Mouse (Mus musculus) midbrain, embryonic 10.5 days (tissue): ENCODE data around the gene Olah. TPM values are rescaled to one million over a fixed set of nuclear protein-coding genes. Genes with fewer than 3 reads are reported as not detected.

Experiments used
- DNase-seq: peaks from one replicate; pipeline ENCODE4 v3.0.0-alpha.2; 2017; ENCODE audit warnings: low spot score
- H3K27ac ChIP-seq: fragments of 300-500 bp; sonication (generic); replicated peaks from 2 replicates; pipeline ENCODE4 v1.5.1; 2016; ENCODE audit warnings: mild to moderate bottlenecking
- H3K27me3 ChIP-seq: fragments of 300-500 bp; sonication (generic); 2 replicates; pipeline ENCODE4 v1.6.1; 2016; ENCODE audit warnings: low read depth, mild to moderate bottlenecking; ENCODE audit not compliant: poor library complexity, severe bottlenecking
- H3K36me3 ChIP-seq: fragments of 300-500 bp; sonication (generic); 2 replicates; pipeline ENCODE4 v1.6.1; 2016; ENCODE audit warnings: mild to moderate bottlenecking, moderate library complexity
- H3K4me1 ChIP-seq: fragments of 300-500 bp; sonication (generic); 2 replicates; pipeline ENCODE4 v1.6.1; 2016
- H3K4me3 ChIP-seq: fragments of 300-500 bp; sonication (generic); 2 replicates; pipeline ENCODE4 v1.5.1; 2016; ENCODE audit warnings: mild to moderate bottlenecking, moderate library complexity
- H3K9me3 ChIP-seq: fragments of 300-500 bp; sonication (generic); replicated peaks from 2 replicates; pipeline ENCODE4 v1.6.1; 2016; ENCODE audit warnings: mild to moderate bottlenecking
- WGBS: fragments of 180-500 bp; shearing (Covaris S2); methylation state at CpG from one replicate; pipeline ENCODE4 v1.1.7; 2016; 5-methylcytosine and 5-hydroxymethylcytosine counted together
- polyA plus RNA-seq: library from polyadenylated mRNA; unstranded; fragments of >200 nt; fragmentation: Nextera tagmentation; extraction: Ambion mirVana; gene quantifications from 2 replicates; pipeline ENCODE4 v1.2.1, GENCODE M21; 2016

The Olah gene
- polyA plus RNA-seq, 1 experiment from 2014 or later, result not detected

DNA sequence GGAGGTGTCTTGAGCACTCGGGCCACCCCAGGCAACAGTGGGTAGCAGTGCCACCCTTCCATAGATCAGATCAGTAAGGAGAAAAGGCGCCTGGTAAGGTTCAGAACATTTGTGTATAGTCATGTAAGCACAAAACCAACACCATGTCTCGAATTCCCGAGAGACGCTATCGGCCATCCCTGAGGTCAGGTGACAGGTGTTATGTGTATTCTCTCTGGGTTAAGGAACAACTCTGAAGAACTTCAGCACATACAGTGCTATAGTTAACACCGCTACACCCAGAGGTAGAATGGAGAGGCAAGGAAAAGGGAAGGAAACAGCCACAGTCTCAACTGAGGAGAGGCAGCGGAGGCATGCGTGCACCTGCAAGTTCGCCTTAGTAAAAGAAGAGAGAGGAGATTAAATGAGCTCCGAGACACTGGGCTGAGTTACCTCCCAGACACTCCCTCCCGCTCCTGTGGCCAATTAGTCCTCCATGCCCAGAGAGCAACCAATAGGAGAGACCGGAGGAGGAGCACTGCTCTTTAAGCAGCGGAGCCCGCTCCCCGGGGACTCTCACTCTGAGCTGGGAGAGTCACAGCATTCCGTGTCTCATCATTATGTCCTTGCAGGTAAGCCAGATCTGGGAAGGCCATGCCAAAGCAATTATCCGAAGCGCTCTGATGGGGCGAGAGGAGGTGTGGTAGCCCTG is 61.3 kb downstream of the Olah start, which contains the start of gene Acbd7:
Acbd7 (plus strand) TSS at position 558 of the 691 bp plus-strand sequence.
- H3K36me3 ChIP-seq, result no peaks in the 10 kb centered on the region
- peak; percentile 56 for DNase-seq
- H3K9me3 ChIP-seq, result no peaks in the 10 kb centered on the region
- 7% methylated on average over 20 of the region's 20 CpGs for WGBS
- peaks cover 21% of the 10 kb centered on the region for H3K4me1 ChIP-seq
- no peak within 1 kb of the TSS for H3K27ac ChIP-seq
- peaks cover 23% of the 10 kb centered on the region for H3K27me3 ChIP-seq
- peak within 1 kb of the TSS; percentile 51 for H3K4me3 ChIP-seq

DNA sequence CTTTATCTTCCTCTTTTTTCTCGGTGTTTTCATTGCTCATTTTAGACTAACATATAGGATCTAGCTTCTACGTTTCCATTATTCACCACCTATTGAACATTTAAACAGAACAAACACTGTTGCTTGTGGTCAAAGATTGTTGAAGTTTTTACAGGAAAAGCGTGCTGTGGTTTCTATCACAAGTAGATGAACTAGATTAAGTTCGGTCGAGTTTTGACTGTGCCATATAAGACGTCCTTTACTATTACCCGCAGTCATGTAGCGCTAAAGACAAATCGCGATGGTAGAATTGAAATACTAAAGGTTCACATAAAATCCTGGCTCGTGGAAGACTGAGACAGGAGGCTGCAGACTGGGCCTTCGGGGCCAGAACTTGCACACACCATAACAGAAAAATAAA is 63.2 kb downstream of the Olah start:
- DNase-seq, result no peak
- no peaks in the 10 kb centered on the region for H3K9me3 ChIP-seq
- H3K27ac ChIP-seq, result no peak overlapping the region
- H3K4me3 ChIP-seq, result no peak overlapping the region
- H3K4me1 ChIP-seq, result peaks cover 23% of the 10 kb centered on the region
- 92% methylated on average over 12 of the region's 12 CpGs for WGBS
- H3K27me3 ChIP-seq, result peaks cover 23% of the 10 kb centered on the region
- H3K36me3 ChIP-seq, result peaks cover 14% of the 10 kb centered on the region

DNA sequence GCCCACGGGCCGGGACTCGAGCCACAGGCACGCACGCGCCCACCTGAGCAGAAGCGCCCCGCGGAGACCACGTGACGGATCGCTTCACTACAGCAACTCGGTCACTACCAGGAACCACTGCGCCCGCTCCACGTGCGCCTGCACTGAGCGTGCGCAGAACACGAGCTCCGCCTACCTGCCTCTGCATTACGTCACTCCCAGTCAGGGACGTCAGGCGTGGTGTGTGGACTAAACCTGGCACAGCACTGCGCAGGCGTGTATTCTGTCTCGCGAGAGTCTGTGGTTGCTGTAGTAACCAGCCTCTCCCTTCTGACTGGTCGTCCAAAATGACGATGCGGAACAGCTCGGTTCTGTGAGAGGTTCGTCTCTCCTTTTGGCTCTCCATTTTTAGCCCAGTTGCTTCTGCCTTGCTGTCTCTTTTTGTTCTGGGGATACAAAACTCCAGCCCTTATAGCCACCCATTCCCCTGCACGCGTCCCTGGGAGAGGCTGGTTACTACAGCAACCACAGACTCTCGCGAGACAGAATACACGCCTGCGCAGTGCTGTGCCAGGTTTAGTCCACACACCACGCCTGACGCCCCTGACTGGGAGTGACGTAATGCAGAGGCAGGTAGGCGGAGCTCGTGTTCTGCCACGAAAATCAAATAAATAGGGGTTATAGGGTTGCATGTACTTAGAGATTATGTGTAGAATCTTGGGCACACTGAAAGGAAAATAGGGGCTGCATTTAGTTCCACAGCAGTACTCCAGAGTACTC is 64.3 kb downstream of the Olah start, which contains the start of gene Rpp38:
Rpp38 (minus strand) TSS at position 160 of the 759 bp plus-strand sequence.
- WGBS, result under 1% methylated on average over 45 of the region's 45 CpGs

DNA sequence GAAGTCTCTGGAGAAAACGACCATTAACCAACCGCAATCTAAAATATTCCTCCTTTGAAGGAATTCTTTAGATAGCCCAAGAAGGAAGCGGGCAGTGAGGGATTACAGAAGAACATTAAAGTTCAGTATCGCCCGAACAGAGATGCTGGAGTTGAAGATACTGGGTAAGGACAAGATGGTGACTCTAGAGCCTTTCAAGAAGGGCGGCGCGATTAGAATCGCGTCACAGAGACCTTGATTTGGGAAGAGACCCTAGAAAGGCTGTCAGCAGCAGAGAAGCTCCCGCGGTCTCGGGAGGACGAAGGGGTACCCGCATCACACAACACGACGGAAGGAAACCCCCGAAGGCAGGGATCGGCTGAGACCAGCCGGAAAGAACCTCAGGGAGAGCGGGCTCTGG is 65.0 kb downstream of the Olah start:
- peaks cover 30% of the 10 kb centered on the region for H3K36me3 ChIP-seq
- H3K9me3 ChIP-seq, result no peaks in the 10 kb centered on the region
- H3K4me3 ChIP-seq, result peak overlapping the region; percentile 78
- H3K4me1 ChIP-seq, result peaks cover 23% of the 10 kb centered on the region
- DNase-seq, result no peak
- H3K27me3 ChIP-seq, result peaks cover 17% of the 10 kb centered on the region
- peak overlapping the region; percentile 91 for H3K27ac ChIP-seq
- WGBS, result 4% methylated on average over 21 of the region's 21 CpGs

More for the DNA sequence above, 64.3 kb downstream of the Olah start, which contains the start of gene Rpp38:
- H3K36me3 ChIP-seq, result peaks cover 25% of the 10 kb centered on the region
- H3K27me3 ChIP-seq, result peaks cover 21% of the 10 kb centered on the region
- DNase-seq, result peak; percentile 96
- peak within 1 kb of the TSS; percentile 78 for H3K4me3 ChIP-seq
- H3K9me3 ChIP-seq, result no peaks in the 10 kb centered on the region
- peak within 1 kb of the TSS; percentile 91 for H3K27ac ChIP-seq
- H3K4me1 ChIP-seq, result peaks cover 23% of the 10 kb centered on the region

DNA sequence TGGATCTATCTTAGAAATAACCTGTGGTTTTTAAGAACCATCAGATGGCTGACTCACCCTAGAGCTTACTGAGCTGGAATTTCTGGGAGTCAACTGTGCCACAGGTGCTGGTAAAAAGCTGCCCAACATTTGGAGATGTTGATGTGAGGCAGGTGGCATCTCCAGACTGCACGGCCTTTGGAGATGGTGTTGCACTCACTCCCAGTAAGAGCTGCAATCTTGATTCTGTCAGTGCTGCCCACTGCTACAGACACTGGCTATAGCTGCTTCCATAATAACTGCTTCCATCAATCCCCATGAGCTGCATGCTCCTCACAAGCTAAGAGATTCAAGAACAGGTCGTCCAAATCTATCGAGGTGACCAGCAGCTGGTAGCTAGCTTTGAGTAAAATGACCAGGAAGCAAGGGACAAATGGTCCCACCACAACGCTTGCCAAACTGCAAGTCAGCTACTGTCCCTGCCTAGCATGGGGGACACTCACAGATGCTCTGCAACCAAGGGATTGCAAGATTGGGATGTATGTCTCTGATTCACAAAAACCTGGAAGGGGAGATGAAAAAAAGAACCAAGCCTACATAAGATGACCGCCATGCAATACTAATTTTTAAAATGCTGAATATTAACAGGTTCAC is 65.8 kb downstream of the Olah start:
- Histone ChIP-seq H3K4me3 (peak overlapping the region; percentile 78), H3K9me3 (no peaks in the 10 kb centered on the region), H3K27ac (no peak overlapping the region), H3K4me1 (peaks cover 21% of the 10 kb centered on the region), H3K27me3 (peaks cover 9% of the 10 kb centered on the region), H3K36me3 (peaks cover 34% of the 10 kb centered on the region)
- DNase-seq, result no peak
- WGBS, result 86% methylated on average over 5 of the region's 5 CpGs

DNA sequence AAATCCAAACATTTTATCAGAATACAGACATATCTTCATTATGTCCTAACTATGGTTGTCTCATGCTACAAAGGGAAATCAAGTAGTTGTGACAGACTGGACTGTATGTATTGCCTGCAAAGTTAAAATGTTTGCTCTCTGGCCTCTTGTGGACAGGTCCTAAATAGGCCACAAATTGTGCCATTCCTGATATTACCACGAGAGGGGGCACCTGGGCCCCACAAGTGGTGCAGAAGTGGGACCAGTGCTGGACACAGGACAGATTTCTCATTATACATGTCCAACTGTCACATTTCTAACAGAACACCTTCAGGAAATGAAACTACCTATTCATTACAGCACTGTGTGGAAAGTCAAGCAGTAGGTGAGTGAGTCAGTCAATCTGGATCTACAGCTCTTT is 69.7 kb downstream of the Olah start:
- WGBS, result 57% methylated on average over 1 of the region's 1 CpGs
- H3K36me3 ChIP-seq, result peaks cover 71% of the 10 kb centered on the region
- peak; percentile 28 for DNase-seq
- no peak overlapping the region for H3K4me3 ChIP-seq
- no peak overlapping the region for H3K27ac ChIP-seq
- no peaks in the 10 kb centered on the region for H3K27me3 ChIP-seq
- peaks cover 12% of the 10 kb centered on the region for H3K4me1 ChIP-seq
- H3K9me3 ChIP-seq, result no peaks in the 10 kb centered on the region

DNA sequence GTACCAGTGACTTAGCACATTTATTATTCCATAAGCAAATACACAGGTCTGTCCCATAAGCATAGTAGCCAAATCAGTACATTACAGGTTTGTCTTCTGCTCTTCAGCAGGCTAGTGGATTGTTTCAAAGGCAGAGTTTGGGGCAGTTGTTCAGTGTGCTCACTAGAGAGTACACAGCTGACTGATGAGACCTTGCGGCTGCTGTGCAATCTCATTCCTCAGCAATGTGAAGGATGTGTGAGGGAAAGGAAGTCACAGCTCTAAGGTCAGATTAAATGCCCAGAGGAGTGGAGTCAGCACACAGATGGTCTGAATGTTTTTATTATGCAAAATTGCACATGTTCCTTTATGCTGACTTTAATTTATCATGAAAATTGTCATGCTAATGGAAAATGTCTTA is 70.5 kb downstream of the Olah start:
- Histone ChIP-seq H3K27ac (no peak overlapping the region), H3K4me3 (no peak overlapping the region), H3K4me1 (peaks cover 10% of the 10 kb centered on the region), H3K27me3 (no peaks in the 10 kb centered on the region), H3K36me3 (peaks cover 77% of the 10 kb centered on the region), H3K9me3 (no peaks in the 10 kb centered on the region)
- no peak for DNase-seq
- WGBS, result 91% methylated on average over 1 of the region's 1 CpGs

DNA sequence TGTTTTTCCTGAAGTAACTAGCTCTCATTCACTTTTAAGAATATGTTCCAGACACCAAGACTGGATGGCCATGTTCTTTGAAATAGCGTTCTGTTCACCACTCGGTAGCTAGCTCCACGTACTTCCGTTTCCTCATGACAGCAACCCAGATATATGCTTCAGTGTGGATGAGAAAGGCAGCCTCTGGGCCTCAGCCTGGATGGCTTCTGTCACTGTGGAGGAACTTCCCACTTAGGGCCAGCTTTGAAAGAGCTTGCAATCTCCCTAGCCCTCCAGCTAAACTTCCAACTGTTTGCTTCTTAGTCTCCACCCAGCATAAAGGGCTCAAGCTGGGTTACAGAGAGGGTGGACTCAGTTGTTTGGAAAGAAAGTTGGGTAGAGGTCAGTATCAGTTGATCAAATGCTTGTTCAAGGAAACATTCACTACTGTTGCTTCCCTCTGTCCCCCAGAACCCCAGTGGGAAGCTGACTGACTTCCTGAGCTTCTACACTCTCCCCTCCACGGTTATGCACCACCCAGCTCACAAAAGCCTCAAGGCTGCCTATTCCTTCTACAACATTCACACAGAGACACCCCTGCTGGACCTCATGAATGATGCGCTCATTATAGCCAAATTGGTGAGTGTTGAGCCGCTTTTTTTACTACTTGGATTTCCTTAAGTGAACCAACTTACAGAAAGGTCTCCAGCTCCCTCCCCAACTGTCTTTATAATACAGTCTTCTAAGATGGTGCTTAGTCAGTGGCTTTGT is 72.5 kb downstream of the Olah start:
- Histone ChIP-seq H3K4me3 (no peak overlapping the region), H3K9me3 (no peaks in the 10 kb centered on the region), H3K27me3 (no peaks in the 10 kb centered on the region), H3K4me1 (no peaks in the 10 kb centered on the region), H3K36me3 (peaks cover 76% of the 10 kb centered on the region), H3K27ac (no peak overlapping the region)
- DNase-seq, result no peak
- WGBS, result 94% methylated on average over 7 of the region's 7 CpGs

DNA sequence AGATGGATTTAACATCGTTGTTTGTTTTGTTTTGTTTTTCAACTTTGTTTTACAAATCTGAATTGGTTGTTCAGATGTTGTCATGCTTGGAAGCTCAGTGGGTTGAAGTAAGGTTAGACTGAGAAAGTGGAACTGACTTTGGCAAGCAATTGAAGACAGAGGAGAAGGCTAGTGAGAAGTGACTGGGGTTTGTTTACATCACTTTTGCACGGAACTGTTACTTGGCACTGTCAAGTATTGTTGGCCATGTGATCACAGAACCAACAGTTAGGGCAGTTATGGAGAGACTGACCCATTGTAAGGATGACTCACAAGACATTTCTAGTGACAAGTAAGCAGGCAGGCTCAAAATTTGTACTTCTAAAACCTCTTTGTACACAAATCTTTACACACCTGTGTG is 73.9 kb downstream of the Olah start:
- Histone ChIP-seq H3K4me1 (no peaks in the 10 kb centered on the region), H3K27me3 (no peaks in the 10 kb centered on the region), H3K27ac (no peak overlapping the region), H3K4me3 (no peak overlapping the region), H3K36me3 (peaks cover 76% of the 10 kb centered on the region), H3K9me3 (no peaks in the 10 kb centered on the region)
- no peak for DNase-seq
- WGBS, result 96% methylated on average over 2 of the region's 2 CpGs

DNA sequence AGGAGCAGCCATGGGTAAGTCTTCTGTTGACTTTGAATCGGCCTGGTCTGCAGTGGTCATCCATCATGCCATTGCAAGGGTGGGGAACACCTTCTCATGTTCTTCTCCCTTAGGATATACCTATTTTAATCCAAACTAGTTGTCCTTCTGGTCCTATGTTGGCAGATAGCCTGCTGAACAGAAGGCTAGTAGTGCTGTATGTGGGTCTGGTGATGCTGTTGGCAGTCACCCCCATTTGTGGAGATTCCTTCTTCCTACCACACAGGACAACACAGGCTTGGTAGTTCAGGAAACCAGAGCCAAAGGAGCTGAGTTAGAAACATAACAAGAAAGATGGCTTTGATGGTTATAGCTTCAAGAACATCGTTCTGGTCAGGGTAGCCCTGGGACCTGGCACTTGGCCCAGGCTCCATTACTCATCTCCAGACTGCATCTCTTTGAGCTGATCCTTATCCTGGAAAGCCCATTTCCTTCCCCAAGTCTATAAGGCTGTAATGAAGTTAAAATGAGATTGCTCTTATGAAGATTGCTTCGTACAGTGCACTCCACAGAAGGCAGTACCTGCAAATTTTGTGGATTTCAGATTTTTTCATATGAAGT is 91.5 kb downstream of the Olah start:
- Histone ChIP-seq H3K4me1 (no peaks in the 10 kb centered on the region), H3K27ac (no peak overlapping the region), H3K9me3 (no peaks in the 10 kb centered on the region), H3K36me3 (peaks cover 33% of the 10 kb centered on the region), H3K4me3 (no peak overlapping the region), H3K27me3 (no peaks in the 10 kb centered on the region)
- WGBS, result 95% methylated on average over 3 of the region's 3 CpGs
- DNase-seq, result no peak

DNA sequence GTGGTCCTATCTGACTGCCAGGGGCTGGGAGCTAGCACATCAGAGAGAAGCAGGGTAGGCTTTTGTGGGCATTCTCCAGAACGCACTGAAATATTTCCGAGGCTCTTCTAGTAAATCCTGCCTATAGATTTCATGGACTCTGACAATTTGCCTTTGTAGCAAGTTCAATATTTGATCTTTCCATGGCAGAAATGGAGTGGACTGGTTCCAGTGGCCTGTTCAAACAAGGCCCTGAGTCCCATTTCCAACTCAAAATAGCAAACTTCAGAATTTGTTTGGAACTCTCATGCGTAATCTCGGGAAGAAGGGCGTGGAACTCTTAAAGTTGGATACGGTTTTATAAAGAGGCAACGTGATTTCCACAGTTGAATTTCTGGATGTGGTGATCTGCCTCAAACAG is 101.2 kb downstream of the Olah start:
- H3K9me3 ChIP-seq, result no peaks in the 10 kb centered on the region
- no peak overlapping the region for H3K4me3 ChIP-seq
- WGBS, result 90% methylated on average over 7 of the region's 7 CpGs
- H3K27me3 ChIP-seq, result no peaks in the 10 kb centered on the region
- no peaks in the 10 kb centered on the region for H3K4me1 ChIP-seq
- DNase-seq, result no peak
- H3K27ac ChIP-seq, result no peak overlapping the region
- H3K36me3 ChIP-seq, result no peaks in the 10 kb centered on the region

DNA sequence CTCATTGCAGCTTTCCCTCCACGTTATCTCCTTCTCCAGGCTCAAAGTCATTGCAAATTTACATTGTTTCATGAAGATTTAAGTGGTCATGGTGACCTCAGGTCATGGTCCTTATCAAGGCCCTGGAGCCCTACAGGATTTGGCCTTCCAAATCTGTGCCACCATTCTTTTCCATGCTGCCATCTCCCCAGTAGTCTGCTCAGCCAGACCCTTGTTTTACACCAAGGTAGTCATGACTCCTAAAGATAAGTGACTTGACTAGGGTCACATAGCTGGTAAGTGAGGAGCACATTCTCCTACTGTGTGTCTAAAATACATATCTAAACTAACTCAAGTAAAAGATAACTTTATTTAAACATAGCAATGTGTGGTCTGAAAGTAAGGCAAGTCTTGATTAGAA is 104.8 kb downstream of the Olah start:
- Histone ChIP-seq H3K27me3 (no peaks in the 10 kb centered on the region), H3K4me1 (no peaks in the 10 kb centered on the region), H3K9me3 (no peaks in the 10 kb centered on the region), H3K27ac (no peak overlapping the region), H3K4me3 (no peak overlapping the region), H3K36me3 (no peaks in the 10 kb centered on the region)
- 77% methylated on average over 1 of the region's 1 CpGs for WGBS
- DNase-seq, result no peak
